Mouse (Mus musculus): ENCODE data around the gene Crlf3.

DNA sequence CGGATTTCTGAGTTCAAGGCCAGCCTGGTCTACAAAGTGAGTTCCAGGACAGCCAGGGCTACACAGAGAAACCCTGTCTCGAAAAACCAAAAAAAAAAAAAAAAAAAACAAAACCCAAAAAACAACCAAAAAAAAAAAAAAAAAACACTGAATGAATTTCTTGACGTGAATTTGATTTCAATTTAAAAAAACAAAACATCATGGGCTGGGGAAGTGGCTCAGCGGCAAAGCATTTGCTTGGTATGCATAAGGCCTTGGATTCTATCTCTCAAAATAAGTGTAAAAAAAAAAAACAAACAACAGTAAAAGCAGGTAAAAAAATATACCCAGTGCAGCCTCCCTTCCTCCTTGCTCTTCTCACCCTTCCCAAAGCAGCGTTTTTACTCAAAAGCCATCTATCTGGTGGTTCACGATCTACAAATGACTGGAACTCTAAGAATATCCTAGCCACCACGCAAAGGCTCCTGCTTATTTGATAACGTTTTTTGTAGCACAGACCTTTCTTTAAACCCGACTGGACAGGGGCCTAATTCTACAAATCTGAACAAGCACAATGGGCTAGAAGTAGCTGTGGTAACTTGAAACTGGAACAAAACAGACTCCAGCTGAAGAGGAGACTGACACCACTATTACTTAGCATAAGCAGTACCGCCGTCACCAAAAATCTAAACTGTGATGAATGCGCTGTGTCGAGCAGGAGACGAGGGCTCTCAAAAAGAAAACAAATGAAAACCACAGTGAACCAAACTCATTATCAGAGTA lies 2.8 kb downstream of the Crlf3 start:
- TF ChIP-seq CTCF (IDR thresholded peaks at IDR 0.05; ENCODE audit: borderline replicate concordance, insufficient read depth, low read length) (no peak), POLR2A (IDR thresholded peaks at IDR 0.05; ENCODE audit: low read depth, low read length) (no peak)

Measured in embryonic fibroblast, embryonic 13.5 days (primary cell).